Mouse (Mus musculus): ENCODE results near the gene Med4. TPM values are rescaled to one million over a fixed set of nuclear protein-coding genes. Genes with fewer than 3 reads are reported as not detected.

Med4 gene
- 57.9 and 65.7 TPM in 2 replicates for polyA plus RNA-seq (2015; fragmentation: Nextera tagmentation; extraction: Ambion mirVana)

DNA sequence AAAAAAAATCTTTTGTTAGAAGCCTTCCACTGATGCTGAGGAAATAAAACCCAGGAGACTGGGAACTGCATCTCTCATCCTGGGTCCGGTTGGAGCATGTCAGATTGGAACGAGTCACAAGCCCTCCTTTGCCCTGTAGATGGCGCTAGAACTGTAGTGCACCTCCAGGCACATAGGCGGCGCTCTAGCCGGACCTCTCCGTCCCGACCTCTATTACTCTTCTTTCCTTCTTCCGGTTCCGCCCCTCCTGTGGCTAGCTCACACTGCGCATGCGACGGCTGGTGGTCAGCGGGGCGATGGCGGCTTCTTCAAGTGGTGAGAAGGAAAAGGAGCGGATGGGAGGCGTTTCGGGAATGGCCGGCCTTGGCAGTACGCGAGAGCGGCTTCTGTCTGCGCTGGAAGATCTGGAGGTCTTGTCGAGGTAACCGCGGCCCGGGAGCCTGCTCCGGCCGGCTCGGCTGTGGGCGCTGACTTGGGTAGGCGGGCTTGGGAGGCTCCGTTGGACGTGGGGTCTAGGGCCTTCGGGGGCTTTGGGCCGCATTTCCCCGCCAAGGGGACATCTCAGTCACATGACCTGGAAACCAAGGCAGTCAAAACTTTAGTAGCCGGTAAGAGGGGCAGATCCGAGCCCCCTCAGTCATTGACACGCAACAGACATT lies at the start of gene Med4:
Gene Med4, plus strand, starts transcription at position 261 of the 659 bp plus-strand sequence.

DNA sequence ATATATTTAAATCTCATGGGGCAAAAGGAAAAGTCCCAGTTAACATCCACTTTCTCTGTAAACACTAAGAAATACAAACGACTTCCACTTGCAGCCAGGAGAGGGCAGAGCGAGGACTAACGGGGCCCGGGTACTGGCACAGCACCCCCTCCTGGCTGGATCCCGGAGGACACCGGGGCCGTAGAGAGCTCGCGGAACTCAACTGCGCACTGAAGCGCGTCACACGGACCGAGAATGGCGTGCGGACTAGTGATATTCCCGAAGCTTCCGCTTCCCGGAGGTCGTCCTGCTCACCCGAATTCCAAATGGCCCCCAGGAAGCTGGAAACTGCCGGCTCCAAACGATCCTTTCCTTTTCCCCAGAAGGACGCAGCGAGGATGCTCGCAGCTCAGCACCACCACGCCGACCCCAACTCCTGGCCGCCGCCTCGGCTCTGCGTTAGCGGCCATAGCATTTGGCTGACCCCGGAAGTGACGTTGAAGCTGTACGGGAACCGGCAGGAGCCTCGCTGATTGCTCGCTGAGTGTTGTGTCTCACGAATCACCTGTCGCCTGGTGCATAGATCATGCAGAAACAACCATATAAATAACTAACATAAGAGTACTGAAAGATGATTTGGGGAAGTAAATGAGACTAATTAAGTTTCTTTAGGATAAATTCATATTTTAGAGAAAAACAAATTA lies 15.1 kb downstream of the Med4 start, which contains the start of gene Sucla2:
Gene Sucla2, plus strand, starts transcription at position 554 of the 683 bp plus-strand sequence.

DNA sequence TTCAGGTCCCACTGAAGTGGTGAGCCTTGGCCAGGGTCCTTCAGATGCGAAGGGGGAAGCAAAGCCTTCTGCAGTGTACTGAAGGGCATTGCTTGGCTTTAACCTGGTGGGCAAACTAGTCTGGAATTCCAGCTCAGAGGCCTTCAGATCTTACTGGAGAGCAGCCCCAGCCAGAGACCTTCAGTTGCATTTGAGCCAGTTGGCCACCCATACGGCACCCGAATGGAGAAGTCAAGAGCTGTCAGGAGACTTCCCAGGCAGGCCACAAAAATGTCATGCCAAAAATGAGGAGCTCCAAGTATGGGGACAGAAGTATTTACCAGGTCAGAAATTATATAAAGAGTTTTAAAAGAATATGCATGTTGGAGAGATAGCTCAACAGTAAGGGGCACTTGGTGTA lies 38.2 kb downstream of the Med4 start, which contains the start of gene Nudt15:
Gene Nudt15, minus strand, starts transcription at position 192 of the 400 bp plus-strand sequence.

Other genes starting within 250 kb of the Med4 start
- 22.8 and 24.6 TPM in 2 replicates for gene Rb1, start 184.2 kb upstream of the Med4 start, polyA plus RNA-seq (2015; fragmentation: Nextera tagmentation; extraction: Ambion mirVana)
- gene Itm2b, start 124.7 kb upstream of the Med4 start, polyA plus RNA-seq (2015; fragmentation: Nextera tagmentation; extraction: Ambion mirVana) = 1,090 and 1,198 TPM in 2 replicates
- gene Sucla2, start 15.3 kb downstream of the Med4 start, polyA plus RNA-seq (2015; fragmentation: Nextera tagmentation; extraction: Ambion mirVana) = 150 and 163 TPM in 2 replicates
- gene Nudt15, start 38.2 kb downstream of the Med4 start, polyA plus RNA-seq (2015; fragmentation: Nextera tagmentation; extraction: Ambion mirVana) = 7.7 and 8.9 TPM in 2 replicates
- not detected in 2 replicates for gene Gm21750, start 151.2 kb downstream of the Med4 start, polyA plus RNA-seq (2015; fragmentation: Nextera tagmentation; extraction: Ambion mirVana)

Measured in neural tube, postnatal 0 days (tissue).